Mouse (Mus musculus): ENCODE data around the gene Olfr1224-ps1. TPM values are rescaled to one million over a fixed set of nuclear protein-coding genes. Genes with fewer than 3 reads are reported as not detected.

The Olfr1224-ps1 gene
- polyA plus RNA-seq (2015; fragmentation: Illumina TruSeq; extraction: RNeasy Lipid Tissue Mini Kit (QIAGEN cat#74804); ENCODE audit: insufficient read depth, low replicate concordance): not detected

DNA sequence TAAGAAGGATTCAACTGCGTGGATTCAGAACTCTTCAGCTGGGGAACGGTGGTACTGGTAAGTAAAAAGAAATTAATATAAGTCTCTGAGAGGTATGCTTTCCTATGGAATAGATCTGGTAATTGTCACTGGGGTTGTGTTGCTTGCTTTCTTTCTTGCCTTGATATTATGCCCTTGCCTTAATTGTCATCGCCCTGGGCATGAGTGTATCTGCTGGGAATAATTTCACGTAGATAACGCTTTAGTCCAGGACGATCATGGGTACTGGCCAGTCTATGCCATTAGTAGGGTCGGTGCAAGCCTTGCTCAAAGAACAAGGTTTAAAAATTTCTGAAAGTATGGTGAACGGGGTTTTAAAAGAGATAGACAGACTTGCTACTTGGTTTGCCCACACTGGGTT is at the start of gene Olfr1224-ps1:
Olfr1224-ps1 (minus strand) TSS at position 101 of the 400 bp plus-strand sequence.

GRCm38 (mm10) chr2:89199948-89200347 is 36.1 kb upstream of the Olfr1224-ps1 start, which contains the start of gene Olfr1226:
Gene Olfr1226 (minus strand): TSS chr2:89200048.

DNA sequence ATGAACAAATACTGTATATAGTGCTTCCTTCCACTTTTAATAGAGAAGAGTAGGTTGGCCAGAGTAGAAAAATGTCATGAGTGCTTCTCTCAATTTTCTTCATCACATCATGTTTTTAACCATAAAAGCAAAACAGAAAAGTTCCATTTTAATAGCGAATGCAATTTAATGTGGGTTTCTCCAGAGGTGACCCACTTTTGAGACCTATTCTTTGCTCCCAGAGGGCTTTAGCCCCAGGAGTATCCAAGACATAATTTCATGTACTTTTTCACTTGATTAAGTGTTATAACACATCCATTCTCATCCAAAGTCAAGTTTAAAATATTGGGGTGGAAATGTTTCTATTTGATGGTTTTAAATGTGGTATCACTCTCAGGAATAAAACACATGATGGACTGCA is 10.7 kb upstream of the Olfr1224-ps1 start, which contains the start of gene Olfr1225:
Olfr1225 (minus strand) TSS at position 101 of the 400 bp plus-strand sequence.

DNA sequence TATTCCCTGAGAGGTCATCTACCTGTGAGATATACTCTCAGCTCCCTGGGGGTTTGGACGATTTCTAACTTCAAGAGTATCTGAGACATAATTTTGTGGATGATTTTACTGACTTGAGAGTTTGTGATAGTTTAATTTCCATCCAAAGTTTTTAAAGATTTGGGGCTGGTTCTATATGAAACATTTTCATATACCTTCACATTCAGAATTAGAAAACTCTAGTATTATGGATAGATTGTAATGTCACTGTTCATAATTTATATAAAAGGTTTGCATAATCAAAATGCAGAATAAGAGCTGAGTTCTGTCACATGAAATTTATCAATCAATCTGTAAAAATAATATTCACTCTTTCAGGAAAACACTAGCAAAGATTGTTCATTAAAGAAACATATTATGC is 12.4 kb downstream of the Olfr1224-ps1 start, which contains the start of gene Olfr1223:
Olfr1223 (minus strand) TSS at position 101 of the 400 bp plus-strand sequence.

GRCm38 (mm10) chr2:89132954-89133353 is 30.9 kb downstream of the Olfr1224-ps1 start, which contains the start of gene Olfr1222:
Gene Olfr1222 (minus strand): TSS chr2:89133054.

GRCm38 (mm10) chr2:89117183-89117582 is 46.7 kb downstream of the Olfr1224-ps1 start, which contains the start of gene Olfr1221:
Gene Olfr1221 (minus strand): TSS chr2:89117283.

DNA sequence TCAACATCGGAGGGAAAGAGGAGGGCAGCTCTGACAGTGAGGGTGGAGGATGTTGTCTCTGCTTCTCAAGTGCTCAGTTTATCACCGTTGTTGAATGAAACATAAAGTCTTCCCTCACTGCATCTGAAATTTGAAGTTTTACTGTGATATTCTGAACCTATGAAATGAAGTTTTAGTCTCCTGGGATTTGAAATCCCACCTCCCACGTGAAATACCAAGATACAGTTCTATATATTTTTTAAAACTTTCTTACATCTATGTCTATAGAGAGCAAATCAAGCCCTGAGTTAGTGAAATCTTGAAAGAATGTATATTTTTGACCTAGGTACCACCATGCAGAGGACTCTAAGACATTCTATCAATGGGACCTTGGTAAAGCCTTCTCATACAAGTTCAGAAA is 57.2 kb downstream of the Olfr1224-ps1 start, which contains the start of gene Olfr1220:
Olfr1220 (minus strand) TSS at position 101 of the 400 bp plus-strand sequence.

Other genes starting within 250 kb of the Olfr1224-ps1 start
- gene Olfr1209, start 248.9 kb downstream of the Olfr1224-ps1 start, polyA plus RNA-seq (2015; fragmentation: Illumina TruSeq; extraction: RNeasy Lipid Tissue Mini Kit (QIAGEN cat#74804); ENCODE audit: insufficient read depth, low replicate concordance): not detected
- not detected for gene Olfr1211, start 226.0 kb downstream of the Olfr1224-ps1 start, polyA plus RNA-seq (2015; fragmentation: Illumina TruSeq; extraction: RNeasy Lipid Tissue Mini Kit (QIAGEN cat#74804); ENCODE audit: insufficient read depth, low replicate concordance)
- not detected for gene Olfr1212, start 210.1 kb downstream of the Olfr1224-ps1 start, polyA plus RNA-seq (2015; fragmentation: Illumina TruSeq; extraction: RNeasy Lipid Tissue Mini Kit (QIAGEN cat#74804); ENCODE audit: insufficient read depth, low replicate concordance)
- not detected for gene Gm13762, start 183.8 kb downstream of the Olfr1224-ps1 start, polyA plus RNA-seq (2015; fragmentation: Illumina TruSeq; extraction: RNeasy Lipid Tissue Mini Kit (QIAGEN cat#74804); ENCODE audit: insufficient read depth, low replicate concordance)
- gene Olfr1214, start 171.4 kb downstream of the Olfr1224-ps1 start, polyA plus RNA-seq (2015; fragmentation: Illumina TruSeq; extraction: RNeasy Lipid Tissue Mini Kit (QIAGEN cat#74804); ENCODE audit: insufficient read depth, low replicate concordance): not detected
- not detected for gene Olfr1215, start 157.1 kb downstream of the Olfr1224-ps1 start, polyA plus RNA-seq (2015; fragmentation: Illumina TruSeq; extraction: RNeasy Lipid Tissue Mini Kit (QIAGEN cat#74804); ENCODE audit: insufficient read depth, low replicate concordance)
- gene Olfr1216, start 145.8 kb downstream of the Olfr1224-ps1 start, polyA plus RNA-seq (2015; fragmentation: Illumina TruSeq; extraction: RNeasy Lipid Tissue Mini Kit (QIAGEN cat#74804); ENCODE audit: insufficient read depth, low replicate concordance): not detected
- gene Olfr1217, start 132.0 kb downstream of the Olfr1224-ps1 start, polyA plus RNA-seq (2015; fragmentation: Illumina TruSeq; extraction: RNeasy Lipid Tissue Mini Kit (QIAGEN cat#74804); ENCODE audit: insufficient read depth, low replicate concordance): not detected
- not detected for gene Olfr1218, start 102.9 kb downstream of the Olfr1224-ps1 start, polyA plus RNA-seq (2015; fragmentation: Illumina TruSeq; extraction: RNeasy Lipid Tissue Mini Kit (QIAGEN cat#74804); ENCODE audit: insufficient read depth, low replicate concordance)
- gene Olfr1219, start 80.6 kb downstream of the Olfr1224-ps1 start, polyA plus RNA-seq (2015; fragmentation: Illumina TruSeq; extraction: RNeasy Lipid Tissue Mini Kit (QIAGEN cat#74804); ENCODE audit: insufficient read depth, low replicate concordance): not detected
- gene Olfr1220, start 57.3 kb downstream of the Olfr1224-ps1 start, polyA plus RNA-seq (2015; fragmentation: Illumina TruSeq; extraction: RNeasy Lipid Tissue Mini Kit (QIAGEN cat#74804); ENCODE audit: insufficient read depth, low replicate concordance): not detected
- gene Olfr1221, start 46.8 kb downstream of the Olfr1224-ps1 start, polyA plus RNA-seq (2015; fragmentation: Illumina TruSeq; extraction: RNeasy Lipid Tissue Mini Kit (QIAGEN cat#74804); ENCODE audit: insufficient read depth, low replicate concordance): not detected
- gene Olfr1222, start 31.0 kb downstream of the Olfr1224-ps1 start, polyA plus RNA-seq (2015; fragmentation: Illumina TruSeq; extraction: RNeasy Lipid Tissue Mini Kit (QIAGEN cat#74804); ENCODE audit: insufficient read depth, low replicate concordance): not detected
- not detected for gene Olfr1223, start 12.5 kb downstream of the Olfr1224-ps1 start, polyA plus RNA-seq (2015; fragmentation: Illumina TruSeq; extraction: RNeasy Lipid Tissue Mini Kit (QIAGEN cat#74804); ENCODE audit: insufficient read depth, low replicate concordance)
- gene Olfr1225, start 10.6 kb upstream of the Olfr1224-ps1 start, polyA plus RNA-seq (2015; fragmentation: Illumina TruSeq; extraction: RNeasy Lipid Tissue Mini Kit (QIAGEN cat#74804); ENCODE audit: insufficient read depth, low replicate concordance): not detected
- gene Olfr1226, start 36.0 kb upstream of the Olfr1224-ps1 start, polyA plus RNA-seq (2015; fragmentation: Illumina TruSeq; extraction: RNeasy Lipid Tissue Mini Kit (QIAGEN cat#74804); ENCODE audit: insufficient read depth, low replicate concordance): not detected
- gene Olfr1228, start 90.0 kb upstream of the Olfr1224-ps1 start, polyA plus RNA-seq (2015; fragmentation: Illumina TruSeq; extraction: RNeasy Lipid Tissue Mini Kit (QIAGEN cat#74804); ENCODE audit: insufficient read depth, low replicate concordance): not detected
- gene Olfr1229, start 123.9 kb upstream of the Olfr1224-ps1 start, polyA plus RNA-seq (2015; fragmentation: Illumina TruSeq; extraction: RNeasy Lipid Tissue Mini Kit (QIAGEN cat#74804); ENCODE audit: insufficient read depth, low replicate concordance): not detected
- not detected for gene Olfr1230, start 133.2 kb upstream of the Olfr1224-ps1 start, polyA plus RNA-seq (2015; fragmentation: Illumina TruSeq; extraction: RNeasy Lipid Tissue Mini Kit (QIAGEN cat#74804); ENCODE audit: insufficient read depth, low replicate concordance)
- not detected for gene Olfr1231, start 143.0 kb upstream of the Olfr1224-ps1 start, polyA plus RNA-seq (2015; fragmentation: Illumina TruSeq; extraction: RNeasy Lipid Tissue Mini Kit (QIAGEN cat#74804); ENCODE audit: insufficient read depth, low replicate concordance)
- not detected for gene Olfr1232, start 165.6 kb upstream of the Olfr1224-ps1 start, polyA plus RNA-seq (2015; fragmentation: Illumina TruSeq; extraction: RNeasy Lipid Tissue Mini Kit (QIAGEN cat#74804); ENCODE audit: insufficient read depth, low replicate concordance)
- gene Olfr1233, start 178.3 kb upstream of the Olfr1224-ps1 start, polyA plus RNA-seq (2015; fragmentation: Illumina TruSeq; extraction: RNeasy Lipid Tissue Mini Kit (QIAGEN cat#74804); ENCODE audit: insufficient read depth, low replicate concordance): not detected
- gene Olfr1234, start 200.8 kb upstream of the Olfr1224-ps1 start, polyA plus RNA-seq (2015; fragmentation: Illumina TruSeq; extraction: RNeasy Lipid Tissue Mini Kit (QIAGEN cat#74804); ENCODE audit: insufficient read depth, low replicate concordance): not detected
- not detected for gene Olfr1238, start 245.6 kb upstream of the Olfr1224-ps1 start, polyA plus RNA-seq (2015; fragmentation: Illumina TruSeq; extraction: RNeasy Lipid Tissue Mini Kit (QIAGEN cat#74804); ENCODE audit: insufficient read depth, low replicate concordance)

Data from spleen, adult 10 weeks (tissue).